Mouse (Mus musculus) cerebellum, adult 18-20 months (tissue): ENCODE measurements around the gene Npr1.

Source experiments
- DNase-seq, 2 experiments: peaks; one replicate each; pipeline ENCODE4 v3.0.0; 2021

Npr1 gene

GRCm38 (mm10) chr3:90434073-90434730 lies 31.5 kb downstream of the Npr1 start:
- DNase-seq: peak in 1 of 2 experiments; percentile 29

GRCm38 (mm10) chr3:90433381-90434020 lies 32.2 kb downstream of the Npr1 start, which contains the start of gene Ints3:
Ints3 (minus strand) TSS chr3:90433622.
- DNase-seq: peak; percentile 99 to 100

- peak in 1 of 2 experiments; percentile 54 for DNase-seq
These were observed 32.9 kb downstream of the Npr1 start for GRCm38 (mm10) chr3:90432811-90433219.

- DNase-seq: no peak
These were observed 33.3 kb downstream of the Npr1 start for GRCm38 (mm10) chr3:90432348-90432747.

GRCm38 (mm10) chr3:90429576-90429975 lies 36.1 kb downstream of the Npr1 start:
- no peak for DNase-seq

- DNase-seq: no peak
These were observed 37.5 kb downstream of the Npr1 start for GRCm38 (mm10) chr3:90428186-90428585.

- DNase-seq: no peak
These were observed 38.1 kb downstream of the Npr1 start for GRCm38 (mm10) chr3:90427574-90427973.

- DNase-seq: no peak
These were observed 40.2 kb downstream of the Npr1 start for GRCm38 (mm10) chr3:90425499-90425898.

- DNase-seq: no peak
These were observed 42.1 kb downstream of the Npr1 start for GRCm38 (mm10) chr3:90423549-90423948.

- no peak for DNase-seq
These were observed 45.0 kb downstream of the Npr1 start for GRCm38 (mm10) chr3:90420696-90421095.

- DNase-seq: no peak
These were observed 52.7 kb downstream of the Npr1 start for GRCm38 (mm10) chr3:90413011-90413396.

GRCm38 (mm10) chr3:90412312-90413010 lies 53.2 kb downstream of the Npr1 start:
- DNase-seq: peak; percentile 70 to 80

- DNase-seq: no peak
These were observed 56.9 kb downstream of the Npr1 start for GRCm38 (mm10) chr3:90408721-90409120.

GRCm38 (mm10) chr3:90406414-90406813 lies 59.3 kb downstream of the Npr1 start:
- no peak for DNase-seq

- no peak for DNase-seq
These were observed 61.1 kb downstream of the Npr1 start for GRCm38 (mm10) chr3:90404609-90405008.

- no peak for DNase-seq
These were observed 61.5 kb downstream of the Npr1 start for GRCm38 (mm10) chr3:90404121-90404520.

- DNase-seq: no peak
These were observed 64.7 kb downstream of the Npr1 start for GRCm38 (mm10) chr3:90400993-90401392.
